Mouse (Mus musculus) midbrain, postnatal 0 days (tissue): ENCODE measurements around the gene Cenpj. TPM values are rescaled to one million over a fixed set of nuclear protein-coding genes. Genes with fewer than 3 reads are reported as not detected.

ENCODE experiments used
- ATAC-seq: fragments of 200-750 bp; cut with Nextera tagmentation; 2 replicates; pipeline ENCODE4 v1.8.0; 2017; ENCODE audit warnings: moderate number of reproducible peaks, mild to moderate bottlenecking, moderate TSS enrichment, moderate library complexity; ENCODE audit not compliant: low FRiP score
- DNase-seq: peaks from one replicate; pipeline ENCODE4 v3.0.0-alpha.2; 2015; ENCODE audit warnings: low spot score
- H3K27ac ChIP-seq: fragments of 300-500 bp; sonication (generic); 2 replicates; pipeline ENCODE4 v1.5.1; 2014; ENCODE audit warnings: low read depth, mild to moderate bottlenecking, low read length, mixed read lengths
- H3K27me3 ChIP-seq: fragments of 300-500 bp; sonication (generic); 2 replicates; pipeline ENCODE4 v1.6.1; 2014; ENCODE audit warnings: low read length, control low read depth, mixed read lengths; ENCODE audit not compliant: insufficient read depth
- H3K36me3 ChIP-seq: fragments of 300-500 bp; sonication (generic); 2 replicates; pipeline ENCODE4 v1.6.1; 2014; ENCODE audit warnings: low read length, control low read depth, mixed read lengths; ENCODE audit not compliant: insufficient read depth
- H3K4me1 ChIP-seq: fragments of 300-500 bp; sonication (generic); 2 replicates; pipeline ENCODE4 v1.6.1; 2014; ENCODE audit warnings: mild to moderate bottlenecking, control low read depth, antibody characterized with exemption, low read length, mixed read lengths; ENCODE audit not compliant: insufficient read depth
- H3K4me2 ChIP-seq: fragments of 300-500 bp; sonication (generic); 2 replicates; pipeline ENCODE4 v1.6.1; 2014; ENCODE audit warnings: low read depth, mild to moderate bottlenecking, low read length, mixed read lengths; ENCODE audit not compliant: poor library complexity, severe bottlenecking
- H3K4me3 ChIP-seq: fragments of 300-500 bp; sonication (generic); 2 replicates; pipeline ENCODE4 v1.5.1; 2014; ENCODE audit warnings: low read depth, mild to moderate bottlenecking, low read length, moderate library complexity
- H3K9ac ChIP-seq: fragments of 300-500 bp; sonication (generic); replicated peaks from 2 replicates; pipeline ENCODE4 v1.6.1; 2014; ENCODE audit warnings: mild to moderate bottlenecking, low read length, moderate library complexity, mixed read lengths; ENCODE audit not compliant: poor library complexity, severe bottlenecking
- H3K9me3 ChIP-seq: fragments of 300-500 bp; sonication (generic); 2 replicates; pipeline ENCODE4 v1.6.1; 2016; ENCODE audit warnings: low read length, control low read depth
- CTCF ChIP-seq: IDR thresholded peaks from 2 replicates; pipeline ENCODE4 v1.5.1; 2016; ENCODE audit warnings: antibody characterized with exemption, mild to moderate bottlenecking
- WGBS: fragments of 180-500 bp; shearing (Covaris S2); extraction: QIAGEN DNeasy Blood & Tissue Kit; methylation state at CpG from one replicate; pipeline ENCODE4 v1.1.7; 2014; 5-methylcytosine and 5-hydroxymethylcytosine counted together
- polyA plus RNA-seq: library from polyadenylated mRNA; unstranded; fragments of >200 nt; fragmentation: Nextera tagmentation; extraction: Ambion mirVana; gene quantifications from 2 replicates; pipeline ENCODE4 v1.2.1, GENCODE M21; 2015
- total RNA-seq: library from RNA; depleted of rRNA; stranded (reverse); fragments of >200 nt; gene quantifications from 2 replicates; pipeline ENCODE4 v1.2.3, GENCODE M21; 2014

The Cenpj gene
- total and polyA plus RNA-seq, 2 experiments from 2014 or later = 2.0 to 2.8 TPM

GRCm38 (mm10) chr14:56559134-56559533 is 16.1 kb downstream of the Cenpj start:
- Histone ChIP-seq H3K36me3 (peaks cover 8% of the 10 kb centered on the region), H3K4me1 (no peaks in the 10 kb centered on the region), H3K9ac (no peak overlapping the region), H3K4me3 (no peak overlapping the region), H3K27me3 (no peaks in the 10 kb centered on the region), H3K9me3 (no peaks in the 10 kb centered on the region), H3K27ac (no peak overlapping the region), H3K4me2 (no peak overlapping the region)
- DNase-seq = no peak
- ATAC-seq = no peak
- no peak for TF ChIP-seq CTCF
- WGBS = 92% methylated on average over 3 of the region's 3 CpGs

- Histone ChIP-seq H3K27me3 (no peaks in the 10 kb centered on the region), H3K27ac (no peak overlapping the region), H3K4me1 (no peaks in the 10 kb centered on the region), H3K36me3 (0 out of 2 replicates have a peak, but pooled peaks cover 2% of the 10 kb centered on the region), H3K4me3 (no peak overlapping the region), H3K9me3 (no peaks in the 10 kb centered on the region), H3K9ac (no peak overlapping the region), H3K4me2 (no peak overlapping the region)
- TF ChIP-seq CTCF = no peak
- ATAC-seq (no peak), DNase-seq (no peak)
- 100% methylated on average over 2 of the region's 2 CpGs for WGBS
Observed at GRCm38 (mm10) chr14:56554716-56555115, 20.5 kb downstream of the Cenpj start.

- H3K27me3 ChIP-seq = no peaks in the 10 kb centered on the region
- H3K4me3 ChIP-seq = no peak overlapping the region
- H3K36me3 ChIP-seq = 0 out of 2 replicates have a peak, but pooled peaks cover 2% of the 10 kb centered on the region
- H3K27ac ChIP-seq = no peak overlapping the region
- H3K4me2 ChIP-seq = no peak overlapping the region
- WGBS = 89% methylated on average over 7 of the region's 7 CpGs
- H3K9ac ChIP-seq = no peak overlapping the region
- H3K9me3 ChIP-seq = no peaks in the 10 kb centered on the region
- H3K4me1 ChIP-seq = no peaks in the 10 kb centered on the region
- no peak for DNase-seq
- no peak for TF ChIP-seq CTCF
- no peak for ATAC-seq
Observed at GRCm38 (mm10) chr14:56553331-56553730, 21.9 kb downstream of the Cenpj start.

- WGBS = 97% methylated on average over 6 of the region's 6 CpGs
- ATAC-seq = no peak
- H3K4me3 ChIP-seq = no peak overlapping the region
Observed at GRCm38 (mm10) chr14:56552924-56553323, 22.3 kb downstream of the Cenpj start.

GRCm38 (mm10) chr14:56550960-56551359 is 24.3 kb downstream of the Cenpj start:
- DNase-seq = no peak
- no peak overlapping the region for H3K4me2 ChIP-seq
- H3K27ac ChIP-seq = no peak overlapping the region
- no peak overlapping the region for H3K9ac ChIP-seq
- no peak for ATAC-seq
- WGBS = 82% methylated on average over 4 of the region's 4 CpGs
- no peaks in the 10 kb centered on the region for H3K9me3 ChIP-seq
- H3K27me3 ChIP-seq = no peaks in the 10 kb centered on the region
- no peak for TF ChIP-seq CTCF
- 0 out of 2 replicates have a peak, but pooled peaks cover 2% of the 10 kb centered on the region for H3K36me3 ChIP-seq
- no peaks in the 10 kb centered on the region for H3K4me1 ChIP-seq
- no peak overlapping the region for H3K4me3 ChIP-seq

More at GRCm38 (mm10) chr14:56552924-56553323, 22.3 kb downstream of the Cenpj start:
- TF ChIP-seq CTCF = no peak
- Histone ChIP-seq H3K27ac (no peak overlapping the region), H3K27me3 (no peaks in the 10 kb centered on the region), H3K9ac (no peak overlapping the region), H3K4me1 (no peaks in the 10 kb centered on the region), H3K36me3 (0 out of 2 replicates have a peak, but pooled peaks cover 2% of the 10 kb centered on the region), H3K9me3 (no peaks in the 10 kb centered on the region), H3K4me2 (no peak overlapping the region)
- DNase-seq = no peak

GRCm38 (mm10) chr14:56545491-56545890 is 29.7 kb downstream of the Cenpj start:
- WGBS = 96% methylated on average over 4 of the region's 4 CpGs
- no peak overlapping the region for H3K27ac ChIP-seq
- no peaks in the 10 kb centered on the region for H3K36me3 ChIP-seq
- H3K4me3 ChIP-seq = no peak overlapping the region
- H3K4me2 ChIP-seq = no peak overlapping the region
- H3K27me3 ChIP-seq = no peaks in the 10 kb centered on the region
- H3K9me3 ChIP-seq = no peaks in the 10 kb centered on the region
- no peak overlapping the region for H3K9ac ChIP-seq
- ATAC-seq (no peak), DNase-seq (no peak)
- no peaks in the 10 kb centered on the region for H3K4me1 ChIP-seq
- no peak for TF ChIP-seq CTCF
